Mouse (Mus musculus) ES-Bruce4 (cell line): ENCODE measurements around the gene Art3.

ENCODE experiments used
- CTCF ChIP-seq: IDR thresholded peaks from one replicate; pipeline ENCODE4 v1.8.1; 2011; ENCODE audit warnings: low read depth, low read length
- EP300 ChIP-seq: IDR thresholded peaks from 2 replicates; pipeline ENCODE4 v1.6.1; 2011; ENCODE audit warnings: low read depth, low read length; ENCODE audit not compliant: insufficient read depth
- POLR2A ChIP-seq: IDR thresholded peaks from one replicate; pipeline ENCODE4 v1.8.1; 2011; ENCODE audit warnings: low read length; ENCODE audit not compliant: insufficient read depth

- TF ChIP-seq EP300 (no peak), CTCF (peak; percentile 93), POLR2A (no peak)
These were observed 53.2 kb downstream of the Art3 start for GRCm38 (mm10) chr5:92384855-92385254.
